Mouse (Mus musculus) gastrocnemius, postnatal 4 days (tissue): ENCODE results near the gene Cdhr4. TPM values are rescaled to one million over a fixed set of nuclear protein-coding genes. Genes with fewer than 3 reads are reported as not detected.

ENCODE experiments used
- DNase-seq, 2 experiments: peaks; one replicate each; pipeline ENCODE4 v3.0.0; 2021 to 2022; ENCODE audit warnings: low spot score in 2 of 2, mixed read lengths in 2 of 2
- long read RNA-seq, 2 experiments: library from polyadenylated mRNA; stranded (forward); transcript quantifications; one replicate each; pipeline ENCODE4 v2.0.0; 2021
- total RNA-seq, 2 experiments: library from RNA; stranded (reverse); gene quantifications; 2 replicates each; pipeline ENCODE4 v1.2.3; 2021

Cdhr4 gene
- 1 to 10 TPM; 1.4 to 1.7 TPM for total RNA-seq
- long read RNA-seq, experiment 1, partial matches to known transcripts, result 0 of 1 reads
- long read RNA-seq, experiment 1, other reads (novel, unspliced or antisense), result 1 of 1 reads
- long read RNA-seq, experiment 2, partial matches to known transcripts, result 0 of 1 reads
- long read RNA-seq, experiment 2, other reads (novel, unspliced or antisense), result 1 of 1 reads

DNA sequence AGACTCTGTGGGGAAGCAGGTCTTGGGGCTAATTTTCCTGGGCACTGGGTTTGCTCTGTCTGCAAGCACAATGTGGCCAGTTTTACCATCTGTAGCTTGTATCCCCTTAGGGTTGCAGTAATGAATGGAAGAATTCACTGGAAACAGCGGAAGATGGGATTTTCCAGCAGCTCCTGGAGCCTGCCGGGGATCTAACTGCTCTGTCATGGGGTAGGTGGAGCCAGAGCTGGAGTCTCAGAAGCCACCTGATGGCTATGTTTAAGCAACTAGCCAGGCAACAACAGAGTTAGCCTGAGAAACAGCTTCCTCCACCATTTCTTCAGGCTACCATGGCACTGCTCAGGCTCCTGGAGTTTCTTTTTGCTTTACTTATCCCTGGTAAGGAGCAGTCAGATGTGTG is at the start of gene Cdhr4:
TSS of gene Cdhr4 (plus strand) at position 301 of the 400 bp plus-strand sequence.
- DNase-seq, result no peak

DNA sequence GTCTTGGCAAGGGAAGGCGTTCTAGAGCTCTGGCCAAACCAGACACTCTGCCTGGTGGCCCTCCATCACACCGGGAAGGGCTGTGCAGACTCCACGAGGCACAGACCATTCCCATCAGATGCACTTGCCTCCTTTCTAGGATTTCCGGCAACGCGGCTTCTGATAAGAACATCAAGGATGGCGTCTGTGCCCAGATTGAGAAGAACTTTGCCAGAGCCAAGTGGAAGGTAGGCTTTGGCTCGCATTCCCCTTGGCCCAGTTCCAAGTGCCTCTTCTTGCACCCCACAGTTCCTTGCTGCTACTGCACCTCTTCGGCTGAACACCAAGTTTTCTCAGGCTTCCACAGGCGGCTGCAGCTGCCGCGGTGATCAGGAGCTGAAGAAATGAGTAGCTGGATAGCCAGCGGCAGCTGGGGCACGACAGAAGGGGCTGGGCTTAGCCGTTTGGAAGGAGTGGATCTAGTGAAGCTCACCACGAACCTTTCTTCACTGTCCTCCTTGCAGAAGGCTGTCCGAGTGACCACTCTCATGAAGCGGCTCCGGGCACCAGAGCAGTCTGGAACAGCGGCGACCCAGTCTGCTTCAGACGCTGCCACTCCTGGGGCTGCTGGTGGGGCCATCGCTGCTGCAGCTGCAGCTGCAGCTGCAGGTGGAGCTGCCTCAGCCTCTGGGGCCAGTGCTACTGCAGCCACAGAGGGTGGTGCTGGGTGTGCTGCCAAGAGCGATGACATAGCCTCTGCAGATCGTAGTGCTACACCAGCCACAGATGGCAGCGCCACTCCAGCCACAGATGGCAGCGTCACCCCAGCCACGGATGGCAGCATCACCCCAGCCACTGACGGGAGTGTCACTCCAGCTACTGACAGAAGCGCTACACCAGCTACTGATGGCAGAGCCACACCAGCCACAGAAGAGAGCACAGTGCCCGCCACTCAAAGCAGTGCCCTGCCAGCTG is 44.8 kb upstream of the Cdhr4 start:
- peak in 1 of 2 experiments; percentile 43 for DNase-seq

DNA sequence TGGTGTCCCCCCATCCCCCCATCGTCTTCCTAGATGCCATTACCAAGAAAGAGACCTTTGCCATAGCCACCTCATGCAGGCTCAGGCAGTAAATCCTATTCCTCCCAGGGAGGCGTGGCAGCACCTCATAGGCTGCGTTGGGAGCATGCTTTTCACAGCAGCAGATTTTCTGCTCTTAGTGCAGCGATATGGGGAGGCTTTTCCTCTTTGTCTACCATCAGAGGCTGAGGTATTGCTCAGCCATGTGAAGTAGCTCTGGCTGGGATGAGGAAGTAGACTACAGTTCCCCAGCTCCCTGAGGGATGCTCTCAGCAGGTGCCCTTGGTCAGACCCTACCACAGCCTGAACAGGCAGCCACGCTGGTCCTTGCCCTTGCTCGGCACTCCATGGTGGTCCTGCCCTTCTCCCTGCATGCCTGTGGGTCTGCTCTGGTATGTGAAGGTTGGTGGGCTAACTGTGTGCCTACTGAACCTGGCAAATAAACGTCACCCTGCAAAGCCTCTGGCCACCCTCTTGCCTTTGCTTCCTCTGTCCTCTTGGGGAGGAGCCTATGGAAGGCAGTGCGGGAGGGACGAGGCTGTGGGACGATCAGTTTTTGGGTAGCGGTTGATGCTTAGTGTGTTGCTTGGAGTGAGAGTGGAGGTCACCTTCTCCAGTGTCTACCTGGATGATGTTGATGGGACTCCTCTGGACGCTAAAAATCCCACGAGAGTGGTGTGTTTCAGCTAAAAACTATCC is 42.9 kb upstream of the Cdhr4 start:
- DNase-seq, result no peak

DNA sequence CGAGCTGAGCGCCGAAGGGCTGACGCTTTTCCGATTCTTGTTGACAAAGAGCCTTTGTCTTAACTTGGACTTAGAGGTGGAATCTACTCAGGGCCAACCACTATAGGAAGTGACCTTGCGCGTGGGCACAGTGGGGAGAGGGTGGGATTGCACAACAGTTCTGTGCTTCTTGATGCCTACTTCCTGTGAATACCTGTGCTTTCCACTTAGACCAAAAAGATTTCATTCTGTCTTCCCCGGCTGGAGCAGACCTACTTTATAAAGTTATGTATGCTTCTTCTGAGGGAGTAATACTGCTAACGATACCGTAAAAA is 42.4 kb upstream of the Cdhr4 start, which contains the start of gene Traip:
TSS of gene Traip (plus strand) at position 215 of the 314 bp plus-strand sequence.
- DNase-seq, result no peak

DNA sequence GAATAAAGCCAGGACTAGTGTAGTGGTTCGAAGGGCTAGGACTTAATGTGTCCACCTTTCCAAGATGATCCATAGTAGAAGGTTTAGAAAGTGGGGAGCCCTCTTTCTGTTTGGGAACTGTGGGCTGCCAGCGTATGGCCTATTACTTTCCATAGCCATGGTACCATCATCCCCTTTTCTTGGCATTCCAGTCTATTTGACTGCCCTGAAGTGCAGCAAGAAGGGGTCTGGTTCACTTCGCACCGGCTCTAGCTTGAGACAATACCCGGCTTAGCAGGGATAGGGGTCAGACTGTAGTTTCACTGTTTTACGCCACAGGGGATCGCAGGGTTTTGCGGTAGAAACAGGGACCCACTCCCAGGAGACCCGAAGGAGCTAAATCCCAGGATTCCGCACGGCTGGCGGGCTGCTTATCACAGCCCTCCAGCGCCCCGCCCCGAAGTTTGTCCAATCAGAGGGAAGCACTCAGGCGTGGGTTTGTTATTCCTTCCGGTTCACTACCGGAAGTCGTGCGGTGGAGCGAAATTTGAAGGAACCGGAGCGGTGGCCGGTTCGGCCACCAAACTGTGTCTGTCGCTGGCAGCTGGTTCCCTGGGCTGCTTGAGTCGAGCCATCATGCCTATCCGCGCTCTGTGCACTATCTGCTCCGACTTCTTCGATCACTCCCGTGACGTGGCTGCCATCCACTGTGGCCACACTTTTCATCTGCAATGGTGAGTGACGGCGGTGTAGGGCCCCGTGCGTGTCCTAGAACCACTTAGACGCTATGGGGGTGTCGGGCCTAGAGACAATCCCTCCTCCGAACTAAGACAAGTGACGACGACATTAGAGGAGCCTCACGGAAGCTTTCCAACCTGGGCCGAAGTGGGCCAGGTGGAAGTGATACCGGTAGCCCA is 41.6 kb upstream of the Cdhr4 start:
- DNase-seq, result peak; percentile 84 to 95

DNA sequence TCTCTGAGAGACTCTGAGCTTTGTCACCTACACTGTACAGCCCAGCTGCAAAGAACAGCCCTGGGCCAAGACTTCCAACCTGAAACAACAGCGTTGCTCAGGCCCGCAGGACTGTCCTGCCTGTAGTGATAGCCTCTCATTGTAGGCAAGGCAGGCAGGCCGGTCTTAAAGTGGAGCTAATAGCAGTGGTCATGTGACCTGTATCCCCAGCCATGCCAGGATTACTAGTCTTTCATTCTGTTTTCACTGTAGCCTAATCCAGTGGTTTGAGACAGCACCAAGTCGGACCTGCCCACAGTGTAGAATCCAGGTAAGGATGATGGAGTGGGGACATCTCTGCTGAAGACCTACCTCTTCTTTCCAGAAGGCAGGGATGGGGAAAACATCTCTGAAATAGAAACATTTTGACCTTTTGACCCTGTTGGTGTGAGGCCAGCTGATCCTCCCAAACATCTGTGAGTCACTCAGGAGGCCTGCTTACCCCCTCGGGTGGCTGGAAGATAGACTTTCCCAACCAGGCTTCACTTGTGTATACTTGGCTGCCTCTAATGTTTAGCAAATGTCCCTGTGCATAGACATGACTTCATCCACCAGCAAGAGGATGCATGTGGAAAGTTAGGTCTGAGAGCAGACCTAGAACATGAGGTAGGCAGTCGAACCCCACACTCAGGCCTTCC is 36.5 kb upstream of the Cdhr4 start:
- DNase-seq, result no peak

DNA sequence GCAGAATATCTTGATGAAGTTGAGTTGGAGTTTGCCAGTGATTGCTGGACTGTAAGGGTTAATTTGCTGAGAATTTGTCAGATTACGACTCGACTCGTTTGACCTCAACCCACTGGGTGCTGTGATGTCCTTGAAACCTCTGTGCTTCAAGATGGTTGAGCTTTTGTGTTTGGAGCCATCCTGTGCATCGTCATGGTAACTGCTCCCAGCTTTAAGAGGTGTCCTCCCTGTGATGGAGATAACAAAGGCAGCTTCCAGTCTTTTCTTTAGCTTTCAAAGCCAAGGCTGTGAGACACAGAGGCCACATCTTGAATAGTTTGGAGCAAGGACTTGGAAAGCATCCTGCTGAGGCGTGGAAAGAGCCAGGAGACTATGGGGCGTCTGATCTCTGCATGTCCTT is 35.2 kb upstream of the Cdhr4 start:
- DNase-seq, result no peak

DNA sequence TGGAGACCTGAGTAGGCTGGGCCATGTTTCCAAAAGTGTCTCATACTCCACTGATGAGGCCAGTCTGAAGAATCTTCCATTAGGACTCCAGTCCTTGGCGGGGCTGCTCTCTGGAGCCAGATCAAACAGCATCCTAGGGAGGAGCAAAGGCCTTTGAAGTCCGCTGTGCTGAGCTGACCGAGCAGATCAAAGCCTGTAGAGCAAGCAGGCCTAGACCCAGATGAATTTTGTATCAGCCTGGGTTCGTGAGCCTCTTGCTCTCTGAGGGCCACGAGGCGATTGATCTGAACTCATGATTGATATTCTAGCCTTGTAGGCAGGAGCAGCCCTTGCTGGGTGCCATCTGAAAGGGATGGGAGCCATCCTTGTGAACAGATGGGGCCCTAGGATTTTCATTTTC is 32.4 kb upstream of the Cdhr4 start:
- DNase-seq, result no peak

DNA sequence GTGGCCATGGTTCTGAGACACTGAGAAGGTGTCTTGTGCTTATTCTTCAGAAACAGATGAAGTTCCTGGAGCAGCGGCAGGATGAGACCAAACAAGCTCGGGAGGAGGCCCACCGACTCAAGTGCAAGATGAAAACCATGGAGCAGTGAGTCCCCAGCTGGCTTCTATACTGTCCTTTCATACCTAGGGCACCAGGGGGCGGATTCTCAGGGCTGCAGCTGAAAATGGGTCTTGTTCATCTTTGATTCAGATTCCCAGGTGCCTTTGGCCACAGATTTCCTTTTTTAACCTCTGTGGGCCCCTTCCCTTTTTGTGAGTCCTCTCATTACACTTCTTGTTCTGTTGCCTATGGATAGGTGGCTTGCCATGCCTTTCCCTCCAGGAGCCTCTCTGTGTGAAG is 31.4 kb upstream of the Cdhr4 start:
- no peak for DNase-seq

DNA sequence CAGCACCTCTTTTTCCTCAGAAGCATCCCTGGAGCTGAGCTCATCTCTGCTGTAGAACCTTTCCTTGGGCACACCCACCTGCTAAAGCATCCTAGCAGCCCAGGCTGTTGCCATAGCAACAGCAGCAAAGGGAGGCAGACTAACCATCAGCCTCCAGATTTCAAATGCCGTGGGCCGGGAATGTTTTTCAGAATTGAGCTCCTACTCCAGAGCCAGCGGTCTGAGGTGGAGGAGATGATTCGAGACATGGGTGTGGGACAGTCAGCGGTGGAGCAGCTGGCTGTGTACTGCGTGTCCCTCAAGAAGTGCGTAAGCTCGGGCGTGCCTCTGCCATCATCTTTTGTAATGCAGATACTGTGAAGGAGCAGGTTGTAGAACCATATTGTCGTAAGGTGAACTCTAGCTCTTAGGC is 30.9 kb upstream of the Cdhr4 start:
- no peak for DNase-seq

DNA sequence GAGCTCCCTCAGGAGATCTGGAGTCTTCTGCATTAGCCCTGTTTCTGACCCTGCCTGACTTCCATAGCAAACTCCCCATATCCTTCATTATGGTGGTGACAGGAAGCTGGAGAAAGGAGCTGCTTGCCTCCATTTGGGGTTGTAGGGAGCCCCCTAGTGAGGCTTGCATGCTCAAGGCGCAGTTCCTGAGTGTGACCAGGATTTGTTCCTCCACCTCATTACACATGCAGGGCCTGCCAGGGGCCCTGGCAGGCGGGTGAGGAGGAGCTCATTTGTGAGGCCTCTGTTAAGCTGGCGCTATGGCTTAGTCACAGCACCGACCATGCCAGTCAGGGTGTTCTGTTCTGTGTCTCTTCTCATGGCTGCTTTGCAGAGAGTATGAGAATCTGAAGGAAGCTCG is 30.4 kb upstream of the Cdhr4 start:
- no peak for DNase-seq

DNA sequence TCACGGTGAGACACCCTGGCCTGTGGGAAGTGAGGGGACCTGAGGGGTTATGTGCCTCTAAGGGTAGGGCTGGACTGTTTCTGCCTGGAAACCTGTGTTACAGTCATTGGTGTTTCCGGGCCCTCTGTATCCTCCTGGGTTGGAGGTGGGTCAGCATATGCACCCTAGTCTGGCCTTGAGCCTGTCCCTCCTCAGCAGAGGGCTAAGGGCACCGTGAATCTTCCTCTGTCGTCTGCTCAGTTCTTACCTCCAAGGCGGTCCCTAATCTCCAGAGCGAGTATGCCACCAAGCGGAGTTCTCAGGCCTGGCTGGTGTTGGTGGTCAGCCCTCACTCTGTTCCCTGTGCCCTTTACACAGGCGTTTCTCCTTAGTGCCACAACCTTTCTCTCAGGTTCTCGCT is 29.4 kb upstream of the Cdhr4 start:
- no peak for DNase-seq

DNA sequence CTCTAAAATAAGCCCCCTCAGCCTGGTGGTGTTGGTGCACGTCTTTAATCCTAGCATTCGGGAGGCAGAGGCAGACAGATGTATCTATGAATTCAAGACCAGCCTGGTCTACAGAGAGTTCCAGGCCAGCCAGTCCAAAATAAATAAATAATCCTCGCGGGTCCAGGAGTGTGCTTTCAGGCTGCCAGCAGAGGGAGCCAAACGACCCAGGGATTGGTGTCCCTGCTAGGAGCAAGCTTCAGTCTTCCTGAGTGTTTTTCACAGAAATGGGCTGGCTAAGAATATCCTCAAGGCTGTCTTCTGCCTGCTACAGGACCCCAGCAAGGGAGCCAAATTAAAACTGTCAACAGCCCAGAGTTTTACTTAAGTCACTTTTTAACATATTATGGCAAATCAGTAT is 28.6 kb upstream of the Cdhr4 start:
- DNase-seq, result peak; percentile 73 to 86

DNA sequence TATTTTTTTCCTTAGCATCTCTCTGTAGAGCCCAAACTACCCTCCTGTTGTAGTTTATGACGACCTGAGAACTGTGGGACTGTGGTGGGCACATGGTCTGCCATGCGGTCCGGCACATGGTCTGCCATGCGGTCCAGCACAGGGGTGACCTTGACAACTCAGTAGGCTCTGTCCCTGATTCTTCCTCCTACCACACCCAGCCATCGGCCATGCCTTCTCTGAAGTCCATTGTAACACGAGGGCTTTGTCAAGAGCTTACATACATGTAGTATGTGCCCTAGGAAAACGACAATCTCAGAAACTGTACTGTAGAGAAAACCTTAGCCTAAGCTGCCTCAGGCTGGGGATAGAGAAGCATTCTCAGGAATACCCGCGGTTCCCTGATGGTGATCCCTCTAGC is 27.6 kb upstream of the Cdhr4 start:
- DNase-seq, result no peak

DNA sequence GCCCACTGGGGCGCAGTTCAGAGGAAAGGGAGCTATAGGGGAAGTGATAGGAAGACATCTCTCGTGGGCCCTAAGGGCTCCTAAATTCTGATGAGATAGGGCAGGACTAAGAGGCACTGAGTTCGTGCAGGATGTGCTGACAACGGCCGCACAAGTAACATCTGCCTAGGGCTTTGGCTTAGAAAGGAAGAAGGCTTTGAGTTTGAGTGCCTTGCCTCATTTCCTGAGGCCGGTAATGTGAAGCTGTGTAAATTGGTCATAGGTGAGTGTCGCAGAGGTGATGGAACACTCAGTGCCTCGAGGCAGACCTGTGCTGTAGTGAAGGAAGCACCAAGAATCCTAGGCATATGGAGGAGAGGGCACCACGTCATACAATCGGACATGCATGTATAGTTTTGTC is 25.6 kb upstream of the Cdhr4 start:
- DNase-seq, result no peak

DNA sequence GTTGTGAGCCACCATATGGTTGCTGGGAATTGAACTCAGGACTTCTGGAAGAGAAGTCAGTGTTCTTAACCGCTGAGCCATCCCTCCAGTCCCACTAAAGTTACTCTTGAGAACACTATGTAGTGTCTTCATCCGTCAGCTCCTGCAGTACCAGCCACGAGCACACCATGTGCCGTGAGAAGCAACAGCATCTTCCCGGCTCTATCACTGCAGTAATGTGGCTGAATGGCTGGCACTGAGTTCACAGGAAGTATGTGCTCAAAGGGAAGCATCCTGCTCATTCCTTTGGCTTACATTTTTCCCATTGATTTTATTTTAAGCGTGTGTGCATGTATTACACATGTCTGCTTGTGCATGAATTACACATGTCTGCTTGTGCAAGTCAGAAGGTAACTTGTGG is 24.9 kb upstream of the Cdhr4 start:
- DNase-seq, result no peak

DNA sequence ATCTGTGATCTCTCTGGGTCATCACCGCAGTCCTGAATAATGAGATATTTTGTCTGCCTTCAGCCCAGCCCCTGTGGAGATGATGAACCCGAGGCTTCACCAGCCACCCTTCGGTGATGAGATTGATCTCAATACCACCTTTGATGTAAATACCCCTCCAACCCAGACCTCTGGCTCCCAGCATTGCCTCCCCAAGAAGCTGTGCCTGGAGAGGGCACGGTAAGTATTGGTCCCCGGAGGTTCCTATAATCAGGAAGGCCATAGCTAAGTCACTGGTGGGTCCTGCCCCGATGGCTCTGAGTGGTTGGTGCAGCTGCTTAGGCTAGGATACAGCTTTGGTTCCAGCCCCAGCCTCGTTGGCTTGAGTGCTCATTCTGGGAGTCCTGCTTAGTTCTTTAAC is 23.8 kb upstream of the Cdhr4 start:
- DNase-seq, result no peak

DNA sequence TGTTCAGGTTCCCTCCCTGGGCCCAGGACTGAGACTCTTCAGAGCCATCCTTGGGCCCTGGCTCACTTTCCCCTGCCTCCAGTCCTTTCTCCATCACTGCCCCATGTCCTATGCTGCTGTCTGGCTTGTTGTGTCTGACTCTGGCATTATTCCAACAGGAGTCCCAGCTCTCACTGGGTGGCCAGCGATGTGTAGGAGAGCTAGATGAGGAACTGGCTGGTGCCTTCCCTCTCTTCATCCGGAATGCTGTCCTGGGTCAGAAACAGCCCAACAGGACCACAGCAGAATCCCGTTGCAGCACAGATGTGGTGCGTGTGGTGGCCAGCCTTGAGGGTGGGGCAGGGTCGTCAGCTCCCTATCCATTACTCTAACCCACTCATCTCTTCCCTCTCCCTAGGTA is 22.0 kb upstream of the Cdhr4 start:
- DNase-seq, result no peak

DNA sequence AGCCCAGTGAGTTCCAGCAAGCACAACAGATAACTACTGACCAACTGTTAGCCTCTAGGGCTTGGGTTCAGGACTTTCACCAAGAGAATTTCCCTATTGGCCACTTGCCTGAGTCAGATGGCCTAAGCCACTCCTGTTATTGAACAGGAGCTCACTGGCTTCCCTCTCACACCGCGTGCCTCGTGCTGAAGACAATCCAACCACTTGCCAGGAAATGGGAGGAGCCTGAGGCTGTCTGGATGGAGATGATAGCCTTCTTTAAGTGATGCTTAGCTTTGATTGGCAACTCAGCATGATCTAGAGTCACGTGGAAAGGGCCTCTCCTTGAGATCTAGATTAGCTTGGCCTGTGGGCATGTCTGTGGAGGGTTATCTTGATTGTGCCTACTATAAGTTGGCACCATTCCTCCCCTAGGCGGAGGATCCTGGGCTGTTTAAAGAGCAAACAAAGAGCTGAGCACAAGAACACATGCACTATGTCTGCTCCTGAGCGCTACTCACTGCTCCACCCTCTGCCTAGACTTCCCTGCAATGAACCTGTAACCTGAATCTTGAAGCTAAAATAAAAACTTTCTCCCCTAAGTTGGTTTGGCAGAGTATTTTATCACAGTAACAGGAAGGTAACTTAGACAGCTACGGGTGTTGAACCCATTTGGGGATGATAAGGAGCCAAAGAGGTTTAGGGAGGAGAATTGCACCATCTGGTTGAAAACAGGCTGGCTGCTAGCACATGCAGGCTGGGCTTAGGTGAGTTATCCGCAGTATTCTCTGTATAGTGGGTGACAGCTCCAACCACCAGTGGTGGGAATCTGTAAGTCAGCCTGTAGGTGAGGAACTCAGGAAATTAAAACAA is 20.4 kb upstream of the Cdhr4 start:
- no peak for DNase-seq
